In genomic region chr13:95443376-95444233, GRCm38 (mm10) we compare ENCODE assay signal across 8 mouse cellular contexts. TPM values are rescaled to one million over a fixed set of nuclear protein-coding genes. Genes with fewer than 3 reads are reported as not detected.
DNase-seq lines count a peak whose midpoint lies in the region; ATAC-seq lines count a peak whose summit lies in the region.

No protein-coding gene starts in this region.

- H3K4me2 ChIP-seq in liver, embryonic 11.5 days: peak overlapping the region; percentile 64
- H3K4me2 ChIP-seq in stomach, embryonic 16.5 days (ENCODE audit: low read depth, low read length): peak overlapping the region; percentile 78

- no peak for ATAC-seq in liver, embryonic 11.5 days (replicated peaks; ENCODE audit: low FRiP score)
- ATAC-seq in stomach, embryonic 16.5 days (ENCODE audit: insufficient read depth, low FRiP score): peak; percentile 58; the same call in 1 of the 2 replicates
- ATAC-seq in erythroblast, adult 5-6 weeks (replicated peaks; ENCODE audit: low FRiP score, poor library complexity, severe bottlenecking): no peak

- no peak overlapping the region for H3K9ac ChIP-seq in liver, embryonic 11.5 days (ENCODE audit: low read depth, low read length)
- peak overlapping the region; percentile 56 for H3K9ac ChIP-seq in stomach, embryonic 16.5 days (ENCODE audit: low read length)

- 3% methylated on average over 46 of the region's 46 CpGs for WGBS in liver, embryonic 11.5 days
- under 1% methylated on average over 46 of the region's 46 CpGs for WGBS in stomach, embryonic 16.5 days

- H3K27ac ChIP-seq in liver, embryonic 11.5 days (ENCODE audit: low read depth, low read length): no peak overlapping the region
- no peak overlapping the region for H3K27ac ChIP-seq in stomach, embryonic 16.5 days (ENCODE audit: low read length)

- no peaks in the 10 kb centered on the region for H3K36me3 ChIP-seq in liver, embryonic 11.5 days (ENCODE audit: control insufficient read depth, insufficient read depth, low read length)
- H3K36me3 ChIP-seq in stomach, embryonic 16.5 days (ENCODE audit: control insufficient read depth, insufficient read depth, low read length): no peaks in the 10 kb centered on the region

- peak overlapping the region; percentile 36 for H3K4me3 ChIP-seq in liver, embryonic 11.5 days (ENCODE audit: low read depth, low read length)
- H3K4me3 ChIP-seq in stomach, embryonic 16.5 days (replicated peaks; ENCODE audit: low read length): peak overlapping the region; percentile 45

- H3K27me3 ChIP-seq in liver, embryonic 11.5 days (replicated peaks; ENCODE audit: control insufficient read depth, insufficient read depth, low read length): peaks cover 39% of the 10 kb centered on the region
- peaks cover 18% of the 10 kb centered on the region for H3K27me3 ChIP-seq in stomach, embryonic 16.5 days (ENCODE audit: control insufficient read depth, insufficient read depth, low read length)

- no peaks in the 10 kb centered on the region for H3K4me1 ChIP-seq in liver, embryonic 11.5 days (replicated peaks; ENCODE audit: control insufficient read depth, insufficient read depth, low read length)
- peaks cover 9% of the 10 kb centered on the region for H3K4me1 ChIP-seq in stomach, embryonic 16.5 days (ENCODE audit: control insufficient read depth, insufficient read depth, low read length)

- H3K9me3 ChIP-seq in liver, embryonic 11.5 days (ENCODE audit: control insufficient read depth, low read length): no peaks in the 10 kb centered on the region
- no peaks in the 10 kb centered on the region for H3K9me3 ChIP-seq in stomach, embryonic 16.5 days (replicated peaks; ENCODE audit: control insufficient read depth, low read length)

- DNase-seq in liver, embryonic 11.5 days (ENCODE audit: low spot score): peak; percentile 39
- DNase-seq in liver: no peak
- DNase-seq in embryo, embryonic 11 days: peak; percentile 81
- DNase-seq in heart, postnatal 4 days: peak; percentile 29
- DNase-seq in lung, postnatal 36 days: peak; percentile 4
- DNase-seq in left cerebral cortex, adult 9 months (ENCODE audit: low spot score in 2 of 2): no peak

RNA-seq across cellular contexts. Expression of gene Crhbp, which starts 1.1 kb away (rescaled TPM):
- 0.51 TPM in 1 of 2 replicates, not detected in the other for polyA plus RNA-seq in liver, embryonic 11.5 days (2014; fragmentation: Nextera tagmentation; extraction: Ambion mirVana)
- total RNA-seq in heart, postnatal 4 days (2021): not detected
- 0.22 and 0.35 TPM in 2 replicates for polyA plus RNA-seq in stomach, embryonic 16.5 days (2015; fragmentation: Nextera tagmentation; extraction: Ambion mirVana)
- not detected in 2 replicates for total RNA-seq in erythroblast, adult 5-6 weeks (2015; ENCODE audit: low replicate concordance)
- not detected in 2 replicates for total RNA-seq in erythroblast, adult 5-6 weeks (2017; ENCODE audit: low replicate concordance)

RNA-seq across cellular contexts. Expression of gene S100z, which starts 34.9 kb away (rescaled TPM):
- not detected in 2 replicates for polyA plus RNA-seq in liver, embryonic 11.5 days (2014; fragmentation: Nextera tagmentation; extraction: Ambion mirVana)
- total RNA-seq in heart, postnatal 4 days (2021): not detected
- 0.40 TPM in 1 of 2 replicates, not detected in the other for polyA plus RNA-seq in stomach, embryonic 16.5 days (2015; fragmentation: Nextera tagmentation; extraction: Ambion mirVana)
- total RNA-seq in erythroblast, adult 5-6 weeks (2015; ENCODE audit: low replicate concordance): not detected in 2 replicates
- total RNA-seq in erythroblast, adult 5-6 weeks (2017; ENCODE audit: low replicate concordance): not detected in 2 replicates

Comparison
In these comparisons a context has a peak if more than half of its experiments do, and no peak if none do; other contexts are left out.
1. DNase-seq: peak in liver, embryonic 11.5 days (single experiment), embryo, embryonic 11 days (single experiment), heart, postnatal 4 days (single experiment) and lung, postnatal 36 days (single experiment); none in liver (single experiment) and left cerebral cortex, adult 9 months (0 of 2).